Mouse (Mus musculus) kidney, adult 2 months (tissue): ENCODE data around the gene Fbxo42.

Experiments
- CTCF ChIP-seq: fragments of 200-500 bp; conservative IDR thresholded peaks from 2 replicates; pipeline ENCODE4 v1.5.1; 2011; ENCODE audit warnings: low read depth, mild to moderate bottlenecking, control low read depth, low read length, moderate library complexity, mixed read lengths; ENCODE audit not compliant: insufficient read depth, insufficient read length
- POLR2A ChIP-seq: fragments of 200-500 bp; IDR thresholded peaks from one replicate; pipeline ENCODE4 v1.6.1; 2011; ENCODE audit warnings: low read depth, low read length, control low read depth

DNA sequence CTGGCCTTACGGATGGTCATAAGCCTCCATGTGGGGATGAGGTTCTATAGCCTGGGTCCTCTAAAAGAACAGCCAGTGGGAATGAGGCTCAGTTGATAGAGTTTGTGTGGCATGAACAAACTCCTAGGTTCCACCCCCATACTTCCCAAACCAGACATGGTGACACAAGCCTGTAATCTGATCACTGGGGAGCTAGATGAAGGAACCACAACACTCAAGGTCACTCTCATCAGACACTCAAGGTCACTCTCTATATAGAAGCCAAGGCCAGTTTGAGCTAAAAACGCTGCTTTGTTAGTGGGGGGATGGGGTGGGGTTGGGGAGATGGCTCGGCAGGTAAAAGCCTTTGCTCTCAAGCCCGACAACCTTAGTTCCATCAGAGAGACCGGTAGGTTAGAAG, 47.8 kb upstream of the Fbxo42 start:
- TF ChIP-seq POLR2A (no peak), CTCF (no peak)
